21 mouse cellular contexts compared by ENCODE assay signal in the genomic region with DNA sequence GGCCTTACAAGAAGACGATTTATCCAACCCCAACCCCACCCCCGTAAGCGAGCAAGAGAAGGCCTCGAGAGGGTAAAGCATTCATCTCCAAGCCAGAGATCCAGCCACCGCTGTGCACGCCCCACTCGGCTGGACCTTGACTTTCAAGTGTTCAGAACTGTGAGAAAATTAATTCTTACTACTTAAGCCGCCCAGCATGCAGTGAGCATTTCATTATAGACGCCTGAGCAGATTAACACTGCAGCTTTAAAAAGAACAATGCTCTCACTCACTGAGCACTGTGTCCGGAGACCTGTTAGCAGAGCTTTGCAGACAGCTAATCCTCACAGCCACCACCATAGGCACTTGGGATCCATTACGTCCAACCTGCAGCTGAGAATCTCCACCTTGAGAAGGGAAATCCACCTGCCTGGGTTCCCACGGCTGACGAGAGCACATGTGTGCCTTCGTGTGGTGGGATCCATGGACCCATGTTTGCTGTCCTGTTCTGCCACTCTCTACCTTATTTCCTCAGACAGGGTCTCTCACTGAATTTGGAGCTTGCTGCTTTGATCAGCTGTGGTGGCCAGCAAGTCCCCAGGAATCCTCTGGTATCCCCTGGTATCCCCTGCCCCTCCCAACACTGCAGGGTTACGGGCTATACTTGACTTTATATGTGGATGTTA.
A peak's percentile ranks its signal among the peaks of the same experiment; 100 is the strongest.
DNase-seq lines count a peak whose midpoint lies in the region; ATAC-seq and TF ChIP-seq lines count a peak whose summit lies in the region.
"Had no signal": no experiment of that assay in that cellular context is flagged by ENCODE, and none has a peak within 500 bp of the region (broad histone marks: within the 10 kb centered on the region; RNA-seq: fewer than 3 reads in every experiment).

No protein-coding gene starts in this region.

- H3K27ac ChIP-seq in forebrain, embryonic 12.5 days: no peak overlapping the region
- H3K27ac ChIP-seq in forebrain, postnatal 0 days (ENCODE audit: low read depth, low read length): no peak overlapping the region
- no peak overlapping the region for H3K27ac ChIP-seq in midbrain, embryonic 16.5 days (ENCODE audit: low read length)
- H3K27ac ChIP-seq in liver, embryonic 12.5 days: no peak overlapping the region
- H3K27ac ChIP-seq: heart, adult 2 months; hindbrain, embryonic 12.5 days; neural tube, embryonic 13.5 days; stomach, postnatal 0 days had no signal

- H3K4me2 ChIP-seq in forebrain, embryonic 12.5 days: no peak overlapping the region
- H3K4me2 ChIP-seq in forebrain, postnatal 0 days (ENCODE audit: low read depth): no peak overlapping the region
- H3K4me2 ChIP-seq in midbrain, embryonic 16.5 days (ENCODE audit: low read length): no peak overlapping the region
- H3K4me2 ChIP-seq in liver, embryonic 12.5 days: no peak overlapping the region
- H3K4me2 ChIP-seq: hindbrain, embryonic 12.5 days; neural tube, embryonic 13.5 days had no signal

- peaks cover 40% of the 10 kb centered on the region for H3K27me3 ChIP-seq in forebrain, embryonic 12.5 days
- H3K27me3 ChIP-seq in forebrain, postnatal 0 days (ENCODE audit: insufficient read depth, low read length): no peaks in the 10 kb centered on the region
- H3K27me3 ChIP-seq in midbrain, embryonic 16.5 days (ENCODE audit: control insufficient read depth, insufficient read depth, low read depth, low read length): no peaks in the 10 kb centered on the region
- H3K27me3 ChIP-seq in liver, embryonic 12.5 days (replicated peaks): no peaks in the 10 kb centered on the region
- H3K27me3 ChIP-seq: hindbrain, embryonic 12.5 days; neural tube, embryonic 13.5 days had no signal

- TF ChIP-seq CTCF in forebrain, postnatal 0 days (IDR thresholded peaks at IDR 0.05; ENCODE audit: low read depth): no peak

- H3K9me3 ChIP-seq in forebrain, embryonic 12.5 days: 0 out of 2 replicates have a peak, but pooled peaks cover 9% of the 10 kb centered on the region
- H3K9me3 ChIP-seq in forebrain, postnatal 0 days (ENCODE audit: low read length): no peaks in the 10 kb centered on the region
- no peaks in the 10 kb centered on the region for H3K9me3 ChIP-seq in midbrain, embryonic 16.5 days (replicated peaks; ENCODE audit: control insufficient read depth, low read length, poor library complexity, severe bottlenecking)
- H3K9me3 ChIP-seq in liver, embryonic 12.5 days (replicated peaks): no peaks in the 10 kb centered on the region
- H3K9me3 ChIP-seq: hindbrain, embryonic 12.5 days had no signal

- ATAC-seq in forebrain, embryonic 12.5 days (ENCODE audit: low FRiP score): peak; percentile 64
- ATAC-seq in forebrain, postnatal 0 days: no peak
- peak; percentile 48; the same call in 1 of the 2 replicates for ATAC-seq in midbrain, embryonic 16.5 days
- no peak for ATAC-seq in liver, embryonic 12.5 days
- ATAC-seq: intestine, embryonic 16.5 days; liver, postnatal 0 days had no signal

- DNase-seq in forebrain, postnatal 0 days: no peak
- peak; percentile 9 for DNase-seq in R1 (ENCODE audit: low read depth, low spot score)
- DNase-seq in embryo, embryonic 11 days: peak; percentile 47
- DNase-seq in left cerebral cortex, postnatal 10 days (ENCODE audit: extremely low spot score in 1 of 2, low spot score in 2 of 2): no peak
- DNase-seq: B cell, adult 2 months; cerebellum, adult 8-10 months; gastrocnemius, postnatal 14 days; heart, adult 2 months; kidney, postnatal 36 days; left cerebral cortex, postnatal 4 days; liver; liver, postnatal 0 days; lung, postnatal 10 days; right cerebral cortex, postnatal 25 days had no signal

- peaks cover 14% of the 10 kb centered on the region for H3K4me1 ChIP-seq in forebrain, embryonic 12.5 days
- peaks cover 5% of the 10 kb centered on the region; the same call in 1 of the 2 replicates for H3K4me1 ChIP-seq in forebrain, postnatal 0 days (ENCODE audit: insufficient read depth)
- H3K4me1 ChIP-seq in midbrain, embryonic 16.5 days (ENCODE audit: control insufficient read depth, insufficient read depth, low read length): no peaks in the 10 kb centered on the region
- no peaks in the 10 kb centered on the region for H3K4me1 ChIP-seq in liver, embryonic 12.5 days
- H3K4me1 ChIP-seq: hindbrain, embryonic 12.5 days; neural tube, embryonic 13.5 days had no signal

- no peak overlapping the region for H3K9ac ChIP-seq in forebrain, embryonic 12.5 days
- no peak overlapping the region for H3K9ac ChIP-seq in forebrain, postnatal 0 days
- no peak overlapping the region for H3K9ac ChIP-seq in midbrain, embryonic 16.5 days (ENCODE audit: low read depth, low read length)
- H3K9ac ChIP-seq in liver, embryonic 12.5 days: no peak overlapping the region
- H3K9ac ChIP-seq: hindbrain, embryonic 12.5 days; liver, postnatal 0 days; neural tube, embryonic 13.5 days had no signal

- H3K36me3 ChIP-seq in forebrain, embryonic 12.5 days (replicated peaks): no peaks in the 10 kb centered on the region
- no peaks in the 10 kb centered on the region for H3K36me3 ChIP-seq in forebrain, postnatal 0 days (ENCODE audit: insufficient read depth)
- H3K36me3 ChIP-seq in midbrain, embryonic 16.5 days (ENCODE audit: control insufficient read depth, insufficient read depth, low read length): no peaks in the 10 kb centered on the region
- H3K36me3 ChIP-seq in liver, embryonic 12.5 days: no peaks in the 10 kb centered on the region
- H3K36me3 ChIP-seq: hindbrain, embryonic 12.5 days; neural tube, embryonic 13.5 days had no signal

- WGBS in forebrain, embryonic 12.5 days: 13% methylated on average over 15 of the region's 15 CpGs
- WGBS in forebrain, postnatal 0 days: 20% methylated on average over 15 of the region's 15 CpGs
- 13% methylated on average over 15 of the region's 15 CpGs for WGBS in midbrain, embryonic 16.5 days
- 72% methylated on average over 15 of the region's 15 CpGs for WGBS in liver, embryonic 12.5 days (ENCODE audit: insufficient replicate concordance)

- intact Hi-C loops in left cerebral cortex, postnatal 10 days (cut with DNase I): no loop called here

- H3K4me3 ChIP-seq in forebrain, embryonic 12.5 days (replicated peaks): no peak overlapping the region
- H3K4me3 ChIP-seq in forebrain, postnatal 0 days (ENCODE audit: low read depth, low read length): no peak overlapping the region
- H3K4me3 ChIP-seq in midbrain, embryonic 16.5 days (ENCODE audit: low read depth, low read length): no peak overlapping the region
- no peak overlapping the region for H3K4me3 ChIP-seq in liver, embryonic 12.5 days
- H3K4me3 ChIP-seq: heart, adult 2 months; hindbrain, embryonic 12.5 days; neural tube, embryonic 13.5 days had no signal

Comparison
In these comparisons a context has a peak if more than half of its experiments do, and no peak if none do; other contexts are left out.
1. ATAC-seq: peak in forebrain, embryonic 12.5 days (single experiment) and midbrain, embryonic 16.5 days (single experiment); none in forebrain, postnatal 0 days (single experiment) and liver, embryonic 12.5 days (single experiment).
2. DNase-seq: peak in R1 (single experiment) and embryo, embryonic 11 days (single experiment); none in forebrain, postnatal 0 days (single experiment) and left cerebral cortex, postnatal 10 days (0 of 2).